Mouse (Mus musculus) adrenal gland, postnatal 0 days (tissue): Measurements from ENCODE around the gene AY761185. TPM values are rescaled to one million over a fixed set of nuclear protein-coding genes. Genes with fewer than 3 reads are reported as not detected.

Experiments used
- polyA plus RNA-seq: library from polyadenylated mRNA; unstranded; fragments of >200 nt; fragmentation: Nextera tagmentation; extraction: Ambion mirVana; gene quantifications from 2 replicates; pipeline ENCODE4 v1.2.1, GENCODE M21; 2015

AY761185 gene
- not detected in 2 replicates for polyA plus RNA-seq

GRCm38 (mm10) chr8:20944610-20945009 is at the start of gene AY761185:
TSS of gene AY761185 (minus strand) at chr8:20944710.

GRCm38 (mm10) chr8:20921971-20922370 is 22.5 kb downstream of the AY761185 start, which contains the start of gene Gm6040:
TSS of gene Gm6040 (minus strand) at chr8:20922071.

GRCm38 (mm10) chr8:20902527-20902926 is 42.0 kb downstream of the AY761185 start, which contains the start of gene Gm15056:
TSS of gene Gm15056 (minus strand) at chr8:20902627.

Other genes with a start within 250 kb of the AY761185 start
- gene Defb33, start 52.0 kb downstream of the AY761185 start, polyA plus RNA-seq: not detected in 2 replicates
- not detected in 2 replicates for gene Gm15056, start 42.1 kb downstream of the AY761185 start, polyA plus RNA-seq
- gene Gm6040, start 22.6 kb downstream of the AY761185 start, polyA plus RNA-seq: not detected in 2 replicates
- not detected in 2 replicates for gene Defa21, start 80.8 kb upstream of the AY761185 start, polyA plus RNA-seq
- gene Defa23, start 110.3 kb upstream of the AY761185 start, polyA plus RNA-seq: not detected in 2 replicates
- gene Defa35, start 120.3 kb upstream of the AY761185 start, polyA plus RNA-seq: not detected in 2 replicates
- not detected in 2 replicates for gene Defa25, start 139.7 kb upstream of the AY761185 start, polyA plus RNA-seq
- not detected in 2 replicates for gene Gm14851, start 151.3 kb upstream of the AY761185 start, polyA plus RNA-seq
- not detected in 2 replicates for gene Defa30, start 189.9 kb upstream of the AY761185 start, polyA plus RNA-seq
- not detected in 2 replicates for gene Defa22, start 217.6 kb upstream of the AY761185 start, polyA plus RNA-seq
- gene Defa31, start 246.9 kb upstream of the AY761185 start, polyA plus RNA-seq: not detected in 2 replicates